Mouse (Mus musculus) megakaryocyte, adult 5-6 weeks (primary cell): Measurements from ENCODE around the gene Peak1. TPM values are rescaled to one million over a fixed set of nuclear protein-coding genes. Genes with fewer than 3 reads are reported as not detected.

Experiments
- ATAC-seq: 2 replicates; pipeline ENCODE4 v1.8.0; 2016; ENCODE audit warnings: mild to moderate bottlenecking, inconsistent platforms; ENCODE audit not compliant: poor library complexity, severe bottlenecking
- total RNA-seq, 2 experiments: library from RNA; stranded (forward) in 1 of 2; stranded (reverse) in 1 of 2; fragments of 153-499, 151-499 nt in 1 of 2; fragments of 221-1000, 200-1000 nt in 1 of 2; gene quantifications; 2 replicates each; pipeline versions ENCODE4 v1.2.3 to v1.2.4; 2015 to 2017

Peak1 gene
- total RNA-seq (2015), result 7.8 and 9.3 TPM in 2 replicates
- total RNA-seq (2017), result 3.9 and 8.0 TPM in 2 replicates

- ATAC-seq, result peak; percentile 90
Measured at GRCm38 (mm10) chr9:56417948-56418737, at the start of gene Peak1, which contains the start of gene Hmg20a. Gene Peak1 (minus strand): TSS chr9:56418067. Gene Hmg20a (plus strand): TSS chr9:56418609.

- no peak for ATAC-seq
Measured at GRCm38 (mm10) chr9:56466251-56466650, 48.4 kb upstream of the Peak1 start.

DNA sequence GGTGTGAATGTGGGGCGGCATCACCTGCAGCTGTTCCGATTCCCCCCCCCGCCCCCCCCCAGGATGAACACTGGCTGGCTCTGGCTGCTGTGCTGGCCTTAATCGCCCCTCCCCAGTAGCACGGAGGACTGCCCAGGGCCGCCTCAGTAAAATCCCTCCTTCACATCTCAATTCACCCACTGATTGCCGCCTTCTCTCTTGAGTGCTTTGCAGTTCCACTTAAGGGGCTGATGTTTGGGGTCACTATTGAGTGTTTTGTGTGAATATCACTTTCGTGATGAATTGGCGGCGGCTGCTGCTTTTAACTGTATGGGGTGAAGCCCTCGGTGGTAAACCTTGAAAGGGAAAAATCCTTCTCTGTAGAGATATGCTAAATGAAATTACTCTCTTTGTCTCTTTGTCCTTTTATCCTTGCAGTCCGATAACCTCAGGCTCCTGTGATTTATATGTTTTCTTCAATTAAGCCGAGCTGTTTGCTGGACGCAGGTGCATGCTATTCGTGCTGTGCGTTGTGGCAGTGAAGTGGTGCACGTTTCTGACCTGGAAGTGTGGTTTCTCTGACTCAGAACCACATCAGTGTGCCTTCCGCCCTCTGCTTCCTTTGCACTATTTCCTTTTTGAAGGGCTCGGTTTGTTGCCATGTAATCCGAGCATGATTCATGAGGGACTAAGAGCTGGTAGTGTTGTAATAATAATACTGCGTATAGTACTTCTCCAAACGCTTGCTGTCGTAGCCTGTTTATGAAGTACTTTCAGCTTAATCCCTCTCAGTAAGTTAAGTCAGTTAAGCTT lies 47.2 kb upstream of the Peak1 start:
- peak; percentile 97 for ATAC-seq

DNA sequence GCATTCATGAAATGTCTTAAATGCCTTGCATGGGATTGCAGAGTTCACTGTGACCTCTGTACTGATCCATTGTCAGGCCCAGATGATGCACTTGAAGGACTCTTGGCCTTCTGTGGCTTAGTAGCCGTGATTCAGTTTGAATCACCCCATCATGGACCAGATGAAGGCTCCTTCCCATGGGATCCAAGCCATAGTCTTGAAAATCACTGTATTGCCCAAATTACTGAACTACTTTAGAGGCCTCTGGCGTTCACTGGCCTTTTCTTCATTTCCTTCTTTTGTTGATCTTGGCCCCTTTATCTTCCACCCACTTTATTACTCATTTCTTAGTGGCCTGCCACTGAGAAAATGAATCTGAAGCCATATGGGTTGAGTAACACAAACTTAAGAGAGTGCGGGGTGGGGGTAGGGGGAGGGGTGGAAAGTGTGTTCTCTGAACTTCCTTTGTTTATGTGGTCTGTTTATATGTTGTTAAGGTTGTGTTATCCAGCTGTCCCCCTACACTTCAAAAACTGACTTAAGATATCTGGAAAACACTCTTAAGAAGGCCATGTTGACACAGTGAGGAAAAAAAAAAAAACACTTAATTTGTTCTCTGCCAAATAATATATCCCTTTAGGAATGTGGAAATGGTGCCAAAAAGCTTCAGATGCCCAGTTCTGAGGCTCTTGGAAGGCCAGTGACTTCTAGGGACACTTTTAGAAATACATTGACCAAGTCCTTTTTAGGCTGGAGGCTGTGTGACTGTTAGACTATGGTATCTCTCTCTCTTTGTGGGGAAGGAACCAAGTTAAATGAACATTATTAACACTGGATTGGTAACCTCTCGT lies 46.0 kb upstream of the Peak1 start:
- ATAC-seq, result no peak

DNA sequence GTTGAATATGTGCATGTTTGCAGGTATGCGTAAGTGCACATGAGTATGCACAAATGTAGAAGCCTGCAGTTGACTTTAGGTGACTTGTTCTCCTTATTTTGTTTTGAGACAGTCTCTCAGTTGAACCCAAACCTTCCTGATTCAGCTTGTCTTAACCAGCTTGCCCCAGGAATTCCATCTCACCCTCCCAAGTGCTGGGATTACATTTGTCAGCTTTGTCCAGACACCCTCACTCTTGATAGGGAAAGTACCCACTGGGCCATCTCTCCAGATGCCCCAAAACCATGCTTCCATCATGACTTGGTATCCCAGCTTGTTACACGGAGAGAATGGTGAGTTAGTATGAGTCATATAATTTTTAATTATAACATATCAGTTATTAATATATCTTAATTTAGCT lies 45.2 kb upstream of the Peak1 start:
- ATAC-seq, result no peak

DNA sequence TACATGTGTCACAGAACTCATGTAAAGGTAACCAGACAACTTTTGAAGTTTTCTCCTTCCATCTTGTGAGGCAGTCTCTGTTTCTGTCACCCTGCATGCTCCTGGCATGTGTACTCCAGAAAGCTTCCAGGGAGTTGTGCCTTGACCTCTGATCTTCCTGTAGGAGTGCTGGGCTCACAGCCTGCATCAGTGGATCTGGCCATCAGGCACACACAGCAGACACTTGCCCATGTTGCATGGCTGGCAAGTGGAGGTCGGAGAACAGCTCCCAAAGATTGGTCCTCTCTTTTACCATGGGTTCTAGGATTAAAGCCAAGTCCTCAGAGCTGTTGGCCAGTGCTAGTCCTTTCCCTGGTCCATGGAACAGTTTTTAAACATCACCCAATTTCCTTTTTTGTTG lies 44.7 kb upstream of the Peak1 start:
- no peak for ATAC-seq

DNA sequence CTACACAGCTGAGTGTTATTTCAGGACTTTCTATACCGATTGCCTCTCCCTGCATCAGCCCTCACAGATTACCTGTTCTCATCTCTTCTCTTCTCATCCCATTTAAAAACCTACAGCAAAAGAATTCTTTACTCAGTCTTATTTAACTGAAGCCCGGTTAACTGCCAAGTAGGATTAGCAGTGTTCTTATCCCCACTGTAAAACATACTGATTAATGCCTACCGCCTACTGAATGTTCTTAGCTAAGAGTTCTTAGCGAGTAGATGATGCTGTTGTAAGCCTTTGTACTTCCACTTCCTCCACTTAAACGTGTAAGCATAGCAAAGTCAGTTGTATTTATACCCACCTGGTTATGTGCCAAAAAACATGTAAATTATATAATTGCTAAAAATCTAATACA lies 43.1 kb upstream of the Peak1 start:
- no peak for ATAC-seq

GRCm38 (mm10) chr9:56456426-56456825 lies 38.6 kb upstream of the Peak1 start:
- no peak for ATAC-seq

GRCm38 (mm10) chr9:56453038-56453815 lies 35.4 kb upstream of the Peak1 start:
- ATAC-seq, result no peak

DNA sequence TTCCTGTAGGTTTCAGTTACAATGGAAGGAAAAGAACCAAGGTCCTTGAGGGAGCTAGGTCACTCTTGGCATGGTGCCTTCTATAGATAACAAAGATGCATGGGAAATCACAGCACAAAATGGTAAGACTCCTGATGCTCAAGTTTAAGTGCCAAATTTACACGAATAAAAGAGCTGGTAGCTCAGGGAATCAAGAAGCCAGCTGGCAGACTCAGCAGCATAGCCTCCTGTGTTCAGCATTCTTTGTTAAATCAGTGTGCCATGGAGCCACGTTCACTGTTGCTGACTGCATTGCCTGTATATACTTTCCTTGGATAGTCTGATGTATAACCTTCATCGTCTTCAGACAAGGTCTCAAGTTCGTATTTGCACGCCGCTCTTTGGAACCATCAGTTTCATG lies 33.7 kb upstream of the Peak1 start:
- no peak for ATAC-seq

GRCm38 (mm10) chr9:56439699-56440098 lies 21.8 kb upstream of the Peak1 start:
- no peak for ATAC-seq

DNA sequence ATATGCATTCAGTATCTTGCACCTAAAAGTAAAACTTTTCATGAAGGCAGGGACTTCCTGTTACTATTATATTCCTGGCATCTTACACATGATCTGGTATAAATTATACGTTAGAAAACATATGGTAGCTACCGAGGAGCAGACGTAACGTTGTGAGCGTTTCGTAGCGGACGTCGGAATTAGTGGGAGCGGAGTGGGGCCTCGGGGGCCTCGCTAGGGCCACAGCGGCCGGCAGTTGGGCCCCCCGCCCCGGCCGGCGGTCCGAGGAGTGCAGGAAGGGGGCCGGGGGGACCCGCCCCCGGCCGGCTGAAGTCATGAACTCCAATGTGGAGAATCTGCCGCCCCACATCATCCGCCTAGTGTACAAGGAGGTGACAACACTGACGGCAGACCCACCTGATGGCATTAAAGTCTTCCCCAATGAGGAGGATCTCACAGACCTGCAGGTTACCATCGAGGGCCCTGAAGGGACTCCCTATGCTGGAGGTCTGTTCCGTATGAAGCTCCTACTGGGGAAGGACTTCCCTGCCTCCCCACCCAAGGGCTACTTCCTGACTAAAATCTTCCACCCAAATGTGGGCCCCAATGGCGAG lies 19.5 kb upstream of the Peak1 start:
- ATAC-seq, result peak; percentile 81

DNA sequence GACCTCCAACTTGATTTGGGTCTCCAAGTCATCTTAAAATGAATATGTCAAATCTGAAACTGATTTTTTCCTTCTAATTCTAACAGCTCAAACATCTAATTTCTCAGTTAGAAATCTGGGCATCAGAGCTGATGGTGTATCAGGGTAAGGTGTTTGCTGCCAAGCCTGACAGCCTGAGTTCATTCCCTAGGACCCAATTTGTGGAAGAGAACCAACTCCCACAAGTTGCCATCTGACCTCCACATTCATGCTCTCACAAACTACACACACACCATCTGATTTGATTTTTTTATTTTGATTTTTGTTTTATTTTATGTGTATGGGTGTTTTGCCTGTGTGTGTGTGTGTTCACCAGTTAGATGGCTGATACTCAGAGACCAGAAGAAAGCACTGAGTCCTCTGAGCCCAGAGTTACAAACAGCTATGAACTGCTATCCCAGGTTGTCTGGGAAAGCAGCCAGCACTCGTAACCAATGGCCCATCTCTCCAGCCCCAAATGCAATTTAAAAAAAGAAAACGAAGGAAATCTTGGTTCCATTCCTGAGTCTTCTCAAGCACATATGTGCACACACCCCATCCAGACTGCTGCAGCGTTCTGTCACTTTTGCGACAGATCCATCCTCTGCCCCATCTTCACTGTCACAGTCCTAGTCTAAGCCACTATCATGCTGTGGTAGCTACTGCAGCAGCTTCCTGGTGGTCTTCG lies 18.1 kb upstream of the Peak1 start:
- no peak for ATAC-seq

DNA sequence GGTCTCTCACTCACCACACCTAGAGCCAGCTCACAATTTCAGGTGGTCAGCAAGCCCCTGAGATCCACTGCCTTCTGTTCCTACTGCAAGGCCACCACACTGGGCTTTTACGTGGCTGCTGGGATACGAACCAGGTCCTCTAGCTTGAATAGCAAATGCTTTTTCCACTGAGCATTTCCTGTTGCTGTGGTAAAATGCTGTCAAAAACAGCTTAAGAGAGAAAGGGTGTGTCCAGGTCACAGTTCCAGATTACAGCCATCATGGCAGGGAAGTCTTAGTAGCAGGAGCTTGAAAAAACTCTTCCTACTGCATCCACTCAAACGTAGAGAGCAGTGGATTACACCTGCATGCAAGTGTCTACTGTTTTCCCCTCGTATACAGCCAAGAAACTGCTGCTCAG lies 7.0 kb upstream of the Peak1 start:
- no peak for ATAC-seq

- ATAC-seq, result no peak
Measured at GRCm38 (mm10) chr9:56421991-56422390, 4.1 kb upstream of the Peak1 start.

DNA sequence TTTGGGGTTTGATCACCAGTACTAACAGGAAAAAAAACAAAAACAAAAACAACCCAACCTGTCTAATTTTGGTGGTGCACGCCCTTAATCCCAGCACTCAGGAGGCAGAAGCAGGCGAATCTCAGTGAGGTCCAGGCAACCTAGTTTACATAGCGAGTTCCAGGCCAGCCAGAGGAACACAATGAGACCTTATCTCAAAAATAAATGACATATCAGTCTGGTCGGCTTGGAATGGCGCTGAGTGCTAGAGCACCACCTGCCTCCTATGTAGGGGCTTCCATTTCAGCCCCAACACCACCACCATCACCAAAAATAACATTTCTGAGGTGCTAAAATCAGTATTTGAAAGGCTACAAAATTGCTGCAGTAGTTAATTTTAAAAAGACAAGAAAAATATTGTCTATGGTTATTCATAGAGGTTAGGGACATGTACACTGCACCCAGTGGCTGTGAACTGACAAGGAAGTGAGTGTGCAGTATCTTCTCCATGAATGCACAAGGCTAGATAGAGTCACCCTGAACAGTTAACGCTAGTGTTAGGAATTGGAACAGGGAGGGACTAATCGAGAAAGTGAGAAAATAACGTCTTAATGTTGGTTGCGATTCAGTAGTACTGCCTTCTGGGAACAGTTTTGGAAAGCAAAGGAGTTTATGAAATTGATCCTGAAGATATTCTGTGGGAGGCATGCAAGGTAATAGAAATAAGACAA lies 3.2 kb upstream of the Peak1 start:
- no peak for ATAC-seq

DNA sequence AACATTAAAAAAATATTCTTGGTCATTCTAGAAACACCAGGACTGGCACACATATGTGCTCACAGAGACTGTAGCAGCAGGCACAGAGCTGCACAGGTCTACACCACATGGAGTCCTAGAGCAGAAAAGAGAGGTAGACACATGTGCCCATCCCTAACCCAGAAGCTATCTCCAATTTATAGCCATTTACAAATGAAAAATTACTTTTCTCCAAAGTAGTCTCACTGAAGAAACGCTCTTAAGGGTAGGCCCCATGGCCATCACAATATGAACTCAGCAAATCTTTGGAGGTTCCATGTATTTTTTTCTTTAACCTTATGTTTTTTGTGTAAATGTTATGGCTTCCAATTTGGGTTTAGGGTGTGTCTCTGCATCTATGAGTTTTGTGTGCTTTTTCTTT lies 2.4 kb upstream of the Peak1 start:
- no peak for ATAC-seq

- peak; percentile 37 for ATAC-seq
Measured at GRCm38 (mm10) chr9:56418738-56419239, 922 bp upstream of the Peak1 start.
